In genomic region chr15:51511319-51511718, GRCm38 (mm10) we compare ENCODE assay signal across 17 mouse cellular contexts.
DNase-seq lines count a peak whose midpoint lies in the region; ATAC-seq and TF ChIP-seq lines count a peak whose summit lies in the region.
"Had no signal": no experiment of that assay in that cellular context is flagged by ENCODE, and none has a peak within 500 bp of the region (broad histone marks: within the 10 kb centered on the region; RNA-seq: fewer than 3 reads in every experiment).

No protein-coding gene starts in this region.

- no peak for TF ChIP-seq CTCF in lung, embryonic 14.5 days (IDR thresholded peaks at IDR 0.05; ENCODE audit: low read depth)
- TF ChIP-seq CTCF in midbrain, postnatal 0 days (IDR thresholded peaks at IDR 0.05): no peak

- WGBS in lung, embryonic 14.5 days: 37% methylated on average over 5 of the region's 5 CpGs
- WGBS in midbrain, postnatal 0 days: 19% methylated on average over 5 of the region's 5 CpGs

- no peak for ATAC-seq in lung, embryonic 14.5 days (ENCODE audit: insufficient read depth)
- ATAC-seq in midbrain, postnatal 0 days (ENCODE audit: low FRiP score): no peak
- ATAC-seq: inflammation-experienced regulatory T-cells, adult 6 months had no signal

- DNase-seq in lung, embryonic 14.5 days: peak; percentile 24
- no peak for DNase-seq in lung, postnatal 36 days
- peak; percentile 10 for DNase-seq in embryo, embryonic 9.5 days (ENCODE audit: extremely low spot score)
- peak; percentile 17 for DNase-seq in forelimb bud, embryonic 11.5 days (ENCODE audit: low read depth, low spot score)
- DNase-seq in midbrain, postnatal 0 days (ENCODE audit: low spot score): peak; percentile 2
- DNase-seq in frontal cortex, postnatal 36 days (ENCODE audit: low spot score in 2 of 2): no peak
- DNase-seq in thymus, adult 18-20 months: no peak
- DNase-seq: adrenal gland, postnatal 36 days; cerebellum, adult 9-11 months; kidney, postnatal 4 days; liver, embryonic 13.5 days; spleen, adult 18-20 months had no signal

- H3K27me3 ChIP-seq in lung, embryonic 14.5 days (ENCODE audit: insufficient read depth, low read length): no peaks in the 10 kb centered on the region
- no peaks in the 10 kb centered on the region for H3K27me3 ChIP-seq in midbrain, postnatal 0 days (ENCODE audit: insufficient read depth, low read length)
- H3K27me3 ChIP-seq: embryonic facial prominence, embryonic 12.5 days; heart, embryonic 12.5 days; liver, embryonic 13.5 days; stomach, embryonic 15.5 days had no signal

- H3K4me2 ChIP-seq in lung, embryonic 14.5 days: no peak overlapping the region
- no peak overlapping the region for H3K4me2 ChIP-seq in midbrain, postnatal 0 days (ENCODE audit: low read depth, low read length, poor library complexity, severe bottlenecking)
- H3K4me2 ChIP-seq: embryonic facial prominence, embryonic 12.5 days; heart, embryonic 12.5 days; liver, embryonic 13.5 days; stomach, embryonic 15.5 days had no signal

- H3K4me3 ChIP-seq in lung, embryonic 14.5 days (ENCODE audit: low read depth, low read length): no peak overlapping the region
- no peak overlapping the region for H3K4me3 ChIP-seq in midbrain, postnatal 0 days (ENCODE audit: low read depth, low read length)
- H3K4me3 ChIP-seq: embryonic facial prominence, embryonic 12.5 days; heart, embryonic 12.5 days; liver, embryonic 13.5 days; myocyte; stomach, embryonic 15.5 days had no signal

- no peak overlapping the region for H3K9ac ChIP-seq in lung, embryonic 14.5 days
- no peak overlapping the region for H3K9ac ChIP-seq in midbrain, postnatal 0 days (replicated peaks; ENCODE audit: low read length, poor library complexity, severe bottlenecking)
- H3K9ac ChIP-seq: embryonic facial prominence, embryonic 12.5 days; heart, embryonic 12.5 days; liver, embryonic 13.5 days; stomach, embryonic 15.5 days had no signal

- H3K27ac ChIP-seq in lung, embryonic 14.5 days (ENCODE audit: low read depth): no peak overlapping the region
- no peak overlapping the region for H3K27ac ChIP-seq in midbrain, postnatal 0 days (ENCODE audit: low read depth, low read length)
- H3K27ac ChIP-seq: embryonic facial prominence, embryonic 12.5 days; liver, embryonic 13.5 days; stomach, embryonic 15.5 days had no signal

- H3K36me3 ChIP-seq in lung, embryonic 14.5 days (ENCODE audit: insufficient read depth): no peaks in the 10 kb centered on the region
- H3K36me3 ChIP-seq in midbrain, postnatal 0 days (ENCODE audit: insufficient read depth, low read length): no peaks in the 10 kb centered on the region
- H3K36me3 ChIP-seq: embryonic facial prominence, embryonic 12.5 days; heart, embryonic 12.5 days; liver, embryonic 13.5 days; stomach, embryonic 15.5 days had no signal

- H3K4me1 ChIP-seq in lung, embryonic 14.5 days (ENCODE audit: insufficient read depth): no peaks in the 10 kb centered on the region
- no peaks in the 10 kb centered on the region for H3K4me1 ChIP-seq in midbrain, postnatal 0 days (ENCODE audit: insufficient read depth, low read length)
- H3K4me1 ChIP-seq: heart, embryonic 12.5 days; liver, embryonic 13.5 days; stomach, embryonic 15.5 days had no signal

- H3K9me3 ChIP-seq in lung, embryonic 14.5 days (ENCODE audit: low read depth, low read length): no peaks in the 10 kb centered on the region
- no peaks in the 10 kb centered on the region for H3K9me3 ChIP-seq in midbrain, postnatal 0 days (ENCODE audit: low read length)
- H3K9me3 ChIP-seq: embryonic facial prominence, embryonic 12.5 days; heart, embryonic 12.5 days; liver, embryonic 13.5 days; stomach, embryonic 15.5 days had no signal

Comparison
In these comparisons a context has a peak if more than half of its experiments do, and no peak if none do; other contexts are left out.
1. DNase-seq: peak in lung, embryonic 14.5 days (single experiment), embryo, embryonic 9.5 days (single experiment), forelimb bud, embryonic 11.5 days (single experiment) and midbrain, postnatal 0 days (single experiment); none in lung, postnatal 36 days (single experiment), frontal cortex, postnatal 36 days (0 of 2) and thymus, adult 18-20 months (0 of 2).